Mouse (Mus musculus) intestine, postnatal 0 days (tissue): ENCODE data around the gene Gpr88. TPM values are rescaled to one million over a fixed set of nuclear protein-coding genes. Genes with fewer than 3 reads are reported as not detected.

ENCODE experiments used
- ATAC-seq: fragments of 200-750 bp; cut with Nextera tagmentation; 2 replicates; pipeline ENCODE4 v1.8.0; 2017; ENCODE audit warnings: mild to moderate bottlenecking, moderate TSS enrichment, moderate library complexity
- H3K27ac ChIP-seq: fragments of 300-500 bp; sonication (generic); 2 replicates; pipeline ENCODE4 v1.5.1; 2014; ENCODE audit warnings: mild to moderate bottlenecking, low read depth, low read length, moderate library complexity
- H3K27me3 ChIP-seq: fragments of 300-500 bp; sonication (generic); replicated peaks from 2 replicates; pipeline ENCODE4 v1.6.1; 2014; ENCODE audit warnings: low read length, mixed read lengths; ENCODE audit not compliant: control insufficient read depth, insufficient read depth
- H3K36me3 ChIP-seq: fragments of 300-500 bp; sonication (generic); 2 replicates; pipeline ENCODE4 v1.6.1; 2014; ENCODE audit warnings: mild to moderate bottlenecking, moderate library complexity; ENCODE audit not compliant: control insufficient read depth, insufficient read depth
- H3K4me1 ChIP-seq: fragments of 300-500 bp; sonication (generic); replicated peaks from 2 replicates; pipeline ENCODE4 v1.6.1; 2014; ENCODE audit warnings: antibody characterized with exemption, low read length, mixed read lengths; ENCODE audit not compliant: control insufficient read depth, insufficient read depth
- H3K4me2 ChIP-seq: fragments of 300-500 bp; sonication (generic); replicated peaks from 2 replicates; pipeline ENCODE4 v1.6.1; 2014; ENCODE audit warnings: low read depth, mild to moderate bottlenecking, moderate library complexity
- H3K4me3 ChIP-seq: fragments of 300-500 bp; sonication (generic); 2 replicates; pipeline ENCODE4 v1.5.1; 2014; ENCODE audit warnings: low read depth, low read length
- H3K9ac ChIP-seq: fragments of 300-500 bp; sonication (generic); 2 replicates; pipeline ENCODE4 v1.6.1; 2014; ENCODE audit warnings: mild to moderate bottlenecking, low read depth, low read length
- H3K9me3 ChIP-seq: fragments of 300-500 bp; sonication (generic); 2 replicates; pipeline ENCODE4 v1.6.1; 2016; ENCODE audit warnings: mixed run types; ENCODE audit not compliant: control insufficient read depth
- CTCF ChIP-seq: sonication (generic); IDR thresholded peaks from 2 replicates; pipeline ENCODE4 v1.5.1; 2016; ENCODE audit warnings: low read depth, mild to moderate bottlenecking, control low read depth, antibody characterized with exemption, moderate library complexity
- WGBS: fragments of 180-500 bp; shearing (Covaris S2); extraction: QIAGEN DNeasy Blood & Tissue Kit; methylation state at CpG from one replicate; pipeline ENCODE4 v1.1.7; 2014; 5-methylcytosine and 5-hydroxymethylcytosine counted together
- polyA plus RNA-seq: library from polyadenylated mRNA; unstranded; fragments of >200 nt; fragmentation: Nextera tagmentation; extraction: Ambion mirVana; gene quantifications from 2 replicates; pipeline ENCODE4 v1.2.1, GENCODE M21; 2015

The Gpr88 gene
- polyA plus RNA-seq, 1 experiment from 2014 or later, result 1.0 TPM

GRCm38 (mm10) chr3:116271679-116272078 is 18.4 kb upstream of the Gpr88 start:
- H3K4me1 ChIP-seq, result no peaks in the 10 kb centered on the region

GRCm38 (mm10) chr3:116267036-116267654 is 13.8 kb upstream of the Gpr88 start:
- no peak overlapping the region for H3K4me3 ChIP-seq
- 95% methylated on average over 2 of the region's 2 CpGs for WGBS
- no peak overlapping the region for H3K27ac ChIP-seq
- no peak for TF ChIP-seq CTCF
- no peak for ATAC-seq
- no peaks in the 10 kb centered on the region for H3K4me1 ChIP-seq
- no peaks in the 10 kb centered on the region for H3K36me3 ChIP-seq
- H3K27me3 ChIP-seq, result no peaks in the 10 kb centered on the region
- no peak overlapping the region for H3K4me2 ChIP-seq
- no peaks in the 10 kb centered on the region for H3K9me3 ChIP-seq
- H3K9ac ChIP-seq, result no peak overlapping the region

More at GRCm38 (mm10) chr3:116271679-116272078, 18.4 kb upstream of the Gpr88 start:
- no peak for TF ChIP-seq CTCF
- no peak overlapping the region for H3K4me2 ChIP-seq
- H3K27me3 ChIP-seq, result no peaks in the 10 kb centered on the region
- H3K9ac ChIP-seq, result no peak overlapping the region
- ATAC-seq, result no peak
- no peak overlapping the region for H3K4me3 ChIP-seq
- no peaks in the 10 kb centered on the region for H3K36me3 ChIP-seq
- no peaks in the 10 kb centered on the region for H3K9me3 ChIP-seq
- H3K27ac ChIP-seq, result no peak overlapping the region
- 75% methylated on average over 6 of the region's 6 CpGs for WGBS

DNA sequence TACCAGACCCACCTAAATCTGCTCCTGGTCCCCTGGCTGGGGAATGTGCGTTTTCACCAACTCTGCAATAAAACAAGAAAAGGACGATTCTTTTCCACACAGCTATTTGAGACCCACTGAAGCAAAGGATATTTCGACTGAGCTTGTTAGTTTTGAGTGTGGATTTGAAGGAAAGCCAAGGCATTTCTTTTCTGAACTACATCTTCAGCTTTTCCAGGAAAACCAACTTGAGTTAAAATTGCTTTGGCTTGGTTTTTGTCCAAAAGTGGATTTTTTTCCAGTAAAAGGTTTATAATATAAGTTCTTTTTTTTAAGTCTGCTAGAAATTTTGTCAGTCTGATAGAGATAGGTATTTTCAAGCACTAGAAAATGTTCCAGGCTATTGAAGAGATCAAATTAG is 13.1 kb upstream of the Gpr88 start:
- 55% methylated on average over 3 of the region's 3 CpGs for WGBS

GRCm38 (mm10) chr3:116263977-116264376 is 10.7 kb upstream of the Gpr88 start:
- H3K9ac ChIP-seq, result no peak overlapping the region
- no peak for TF ChIP-seq CTCF
- WGBS, result 84% methylated on average over 1 of the region's 1 CpGs
- H3K27me3 ChIP-seq, result no peaks in the 10 kb centered on the region
- H3K36me3 ChIP-seq, result no peaks in the 10 kb centered on the region
- no peak for ATAC-seq
- H3K27ac ChIP-seq, result no peak overlapping the region
- no peak overlapping the region for H3K4me2 ChIP-seq
- H3K4me1 ChIP-seq, result no peaks in the 10 kb centered on the region
- no peak overlapping the region for H3K4me3 ChIP-seq
- H3K9me3 ChIP-seq, result no peaks in the 10 kb centered on the region

More for the DNA sequence above, 13.1 kb upstream of the Gpr88 start:
- Histone ChIP-seq H3K4me3 (no peak overlapping the region), H3K4me2 (no peak overlapping the region), H3K27ac (no peak overlapping the region), H3K9ac (no peak overlapping the region), H3K9me3 (no peaks in the 10 kb centered on the region), H3K36me3 (no peaks in the 10 kb centered on the region), H3K27me3 (no peaks in the 10 kb centered on the region), H3K4me1 (no peaks in the 10 kb centered on the region)
- no peak for TF ChIP-seq CTCF
- no peak for ATAC-seq

- H3K4me1 ChIP-seq, result no peaks in the 10 kb centered on the region
- TF ChIP-seq CTCF, result no peak
- no peak overlapping the region for H3K27ac ChIP-seq
- no peak overlapping the region for H3K4me2 ChIP-seq
- no peaks in the 10 kb centered on the region for H3K36me3 ChIP-seq
- H3K9me3 ChIP-seq, result no peaks in the 10 kb centered on the region
- no peak for ATAC-seq
- no peak overlapping the region for H3K4me3 ChIP-seq
- H3K27me3 ChIP-seq, result no peaks in the 10 kb centered on the region
- 85% methylated on average over 5 of the region's 5 CpGs for WGBS
- no peak overlapping the region for H3K9ac ChIP-seq
Measured at GRCm38 (mm10) chr3:116263061-116263460, 9.8 kb upstream of the Gpr88 start.

- Histone ChIP-seq H3K9me3 (no peaks in the 10 kb centered on the region), H3K4me3 (no peak overlapping the region), H3K9ac (no peak overlapping the region), H3K36me3 (no peaks in the 10 kb centered on the region), H3K27ac (no peak overlapping the region), H3K27me3 (peaks cover 21% of the 10 kb centered on the region), H3K4me1 (no peaks in the 10 kb centered on the region), H3K4me2 (no peak overlapping the region)
- TF ChIP-seq CTCF, result no peak
- 65% methylated on average over 5 of the region's 5 CpGs for WGBS
- ATAC-seq, result no peak
Measured at GRCm38 (mm10) chr3:116256104-116256503, 2.8 kb upstream of the Gpr88 start.
